Mouse (Mus musculus): ENCODE results near the gene Eif1. TPM values are rescaled to one million over a fixed set of nuclear protein-coding genes. Genes with fewer than 3 reads are reported as not detected.
A peak's percentile ranks its signal among the peaks of the same experiment; 100 is the strongest.
"Not testable (repeated sequence)": the region's sequence is repeated elsewhere in the genome, so short reads cannot be mapped to it uniquely, and the experiment has no call there.

The Eif1 gene
- total RNA-seq, 4 experiments from 2014 or later: 732 to 782 (median 741) TPM

- no peak for DNase-seq (ENCODE audit: low spot score in 2 of 2)
These were observed 24.6 kb downstream of the Eif1 start for GRCm38 (mm10) chr11:100344269-100344668.

GRCm38 (mm10) chr11:100352076-100352857 is 32.6 kb downstream of the Eif1 start:
- peak in 1 of 2 experiments; percentile 51 for DNase-seq (ENCODE audit: low spot score in 2 of 2)

- peak in 1 of 2 experiments; percentile 55 for DNase-seq (ENCODE audit: low spot score in 2 of 2)
These were observed 35.7 kb downstream of the Eif1 start for GRCm38 (mm10) chr11:100355151-100355951.

GRCm38 (mm10) chr11:100355972-100356818 is 36.5 kb downstream of the Eif1 start, which contains the start of gene Hap1:
Gene Hap1 (minus strand): TSS chr11:100356128.
- peak in 1 of 2 experiments; percentile 71 for DNase-seq (ENCODE audit: low spot score in 2 of 2)

GRCm38 (mm10) chr11:100356819-100357211 is 37.1 kb downstream of the Eif1 start:
- no peak for DNase-seq (ENCODE audit: low spot score in 2 of 2)

- no peak for DNase-seq (ENCODE audit: low spot score in 2 of 2)
These were observed 37.7 kb downstream of the Eif1 start for GRCm38 (mm10) chr11:100357408-100357807.

GRCm38 (mm10) chr11:100360175-100360574 is 40.5 kb downstream of the Eif1 start:
- DNase-seq (ENCODE audit: low spot score in 2 of 2): no peak

GRCm38 (mm10) chr11:100361059-100361458 is 41.4 kb downstream of the Eif1 start:
- not testable (repeated sequence) for DNase-seq (ENCODE audit: low spot score in 2 of 2)

GRCm38 (mm10) chr11:100362209-100362978 is 42.7 kb downstream of the Eif1 start:
- DNase-seq (ENCODE audit: low spot score in 2 of 2): peak in 1 of 2 experiments; percentile 84

- peak in 1 of 2 experiments; percentile 46 for DNase-seq (ENCODE audit: low spot score in 2 of 2)
These were observed 43.4 kb downstream of the Eif1 start for GRCm38 (mm10) chr11:100362979-100363562.

- DNase-seq (ENCODE audit: low spot score in 2 of 2): no peak
These were observed 49.5 kb downstream of the Eif1 start for GRCm38 (mm10) chr11:100369145-100369544.

- DNase-seq (ENCODE audit: low spot score in 2 of 2): no peak
These were observed 50.1 kb downstream of the Eif1 start for GRCm38 (mm10) chr11:100369822-100370221.

Other genes starting within 250 kb of the Eif1 start
- gene Krt32, start 231.7 kb upstream of the Eif1 start, total RNA-seq (2022): not detected
- gene Krt35, start 223.6 kb upstream of the Eif1 start, total RNA-seq (2022): not detected
- gene Krt36, start 214.3 kb upstream of the Eif1 start, total RNA-seq (2022): not detected
- not detected for gene Krt13, start 198.3 kb upstream of the Eif1 start, total RNA-seq (2022)
- 1 to 10 TPM in 1 of 4 experiments, under 1 TPM in 2, not detected in 1; 0.29 to 1.4 (median 0.60) TPM for gene Krt15, start 184.0 kb upstream of the Eif1 start, total RNA-seq (2022)
- under 1 TPM in 3 of 4 experiments, not detected in 1; 0.22 to 0.59 (median 0.43) TPM for gene Krt19, start 171.2 kb upstream of the Eif1 start, total RNA-seq (2022)
- gene Krt9, start 126.6 kb upstream of the Eif1 start, total RNA-seq (2022): 1 to 10 TPM; 3.4 to 5.7 (median 3.8) TPM
- gene Krt14, start 112.3 kb upstream of the Eif1 start, total RNA-seq (2022): not detected
- gene Krt16, start 71.0 kb upstream of the Eif1 start, total RNA-seq (2022): not detected
- not detected for gene Krt17, start 58.9 kb upstream of the Eif1 start, total RNA-seq (2022)
- not detected for gene Krt42, start 50.0 kb upstream of the Eif1 start, total RNA-seq (2022)
- not detected for gene Gast, start 14.5 kb downstream of the Eif1 start, total RNA-seq (2022)
- gene Hap1, start 36.2 kb downstream of the Eif1 start, total RNA-seq (2022): 100 to 1,000 TPM; 164 to 201 (median 183) TPM
- 10 to 100 TPM; 37.5 to 40.7 (median 39.8) TPM for gene Jup, start 77.9 kb downstream of the Eif1 start, total RNA-seq (2022)
- gene P3h4, start 95.0 kb downstream of the Eif1 start, total RNA-seq (2022): 10 to 100 TPM in 2 of 4 experiments, 1 to 10 TPM in 2; 9.3 to 12.4 (median 10.6) TPM
- 1 to 10 TPM; 5.3 to 9.2 (median 7.1) TPM for gene Fkbp10, start 95.8 kb downstream of the Eif1 start, total RNA-seq (2022)
- 10 to 100 TPM; 46.8 to 59.5 (median 50.4) TPM for gene Nt5c3b, start 121.9 kb downstream of the Eif1 start, total RNA-seq (2022)
- gene Klhl10, start 122.0 kb downstream of the Eif1 start, total RNA-seq (2022): 1 to 10 TPM in 3 of 4 experiments, under 1 TPM in 1; 0.92 to 2.2 (median 1.4) TPM
- gene Klhl11, start 152.9 kb downstream of the Eif1 start, total RNA-seq (2022): 100 to 1,000 TPM in 3 of 4 experiments, 10 to 100 TPM in 1; 97.9 to 121 (median 111) TPM
- 100 to 1,000 TPM; 121 to 136 (median 128) TPM for gene Acly, start 208.1 kb downstream of the Eif1 start, total RNA-seq (2022)
- gene Ttc25, start 225.7 kb downstream of the Eif1 start, total RNA-seq (2022): 1 to 10 TPM in 3 of 4 experiments, under 1 TPM in 1; 0.71 to 1.9 (median 1.6) TPM